Mouse (Mus musculus): ENCODE data around the gene Chd3. TPM values are rescaled to one million over a fixed set of nuclear protein-coding genes. Genes with fewer than 3 reads are reported as not detected.

Chd3 gene
- polyA plus RNA-seq, 1 experiment, result 146 TPM

DNA sequence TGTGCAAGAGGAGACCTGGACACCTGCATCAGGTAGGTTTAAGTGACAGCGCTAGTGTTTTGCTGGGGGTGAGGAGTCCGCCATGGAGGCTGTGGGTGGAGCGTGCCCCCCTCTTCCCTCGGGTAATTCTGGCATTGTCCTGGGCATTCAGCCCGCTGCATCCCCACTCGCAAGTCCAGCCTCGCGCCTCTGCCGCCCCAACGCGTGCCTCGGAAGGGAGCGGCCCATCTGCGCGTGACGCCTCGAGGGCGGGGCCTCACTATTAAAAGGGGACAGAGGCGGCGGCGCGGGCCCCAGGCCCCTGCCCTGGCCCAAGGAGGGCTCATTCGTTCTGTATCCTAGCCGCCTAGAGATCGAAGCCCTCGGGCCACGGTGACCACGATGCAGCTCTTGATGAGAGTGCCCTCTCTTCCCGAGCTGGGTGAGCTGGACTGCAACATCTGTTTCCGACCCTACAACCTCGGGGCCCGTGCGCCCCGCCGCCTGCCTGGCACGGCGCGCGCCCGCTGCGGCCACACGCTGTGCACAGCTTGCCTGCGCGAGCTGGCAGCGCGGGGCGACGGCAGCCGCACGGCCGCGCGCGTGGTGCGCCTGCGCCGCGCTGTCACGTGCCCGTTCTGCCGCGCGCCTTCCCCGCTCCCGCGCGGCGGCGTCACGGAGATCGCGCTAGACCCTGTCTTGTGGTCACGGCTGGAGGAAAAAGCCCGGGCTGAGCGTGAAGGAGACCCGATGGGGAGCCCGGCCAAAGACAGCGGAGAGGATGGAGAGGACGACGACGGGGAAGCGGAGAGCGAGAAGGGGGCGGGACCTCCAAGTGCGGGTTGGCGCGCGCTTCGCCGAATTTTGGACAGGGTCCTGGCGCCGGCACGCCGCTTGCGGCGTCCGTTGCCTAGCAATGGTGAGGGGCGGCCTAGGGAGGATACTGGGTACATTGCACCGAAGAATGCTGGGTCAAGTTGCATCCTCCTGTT lies 28.8 kb downstream of the Chd3 start, which contains the start of gene Rnf227:
TSS of gene Rnf227 (plus strand) at position 301 of the 971 bp plus-strand sequence.
- TF ChIP-seq POLR2A (IDR thresholded peaks at IDR 0.05; ENCODE audit: low read depth, low read length) (no peak), CTCF (IDR thresholded peaks at IDR 0.05; ENCODE audit: extremely low read depth, insufficient read depth, insufficient read length, insufficient replicate concordance) (no peak)
- Histone ChIP-seq H3K27ac (ENCODE audit: insufficient read depth, low read length) (no peak within 1 kb of the TSS), H3K27me3 (ENCODE audit: control insufficient read depth, insufficient read depth, low read length) (no peaks in the 10 kb centered on the region), H3K36me3 (ENCODE audit: control insufficient read depth, insufficient read depth, low read length) (peaks cover 8% of the 10 kb centered on the region), H3K4me1 (ENCODE audit: control insufficient read depth, insufficient read depth, insufficient read length) (peaks cover 11% of the 10 kb centered on the region), H3K4me3 (ENCODE audit: extremely low read depth, insufficient read depth, insufficient read length) (peak within 1 kb of the TSS; percentile 75)
- DNase-seq (ENCODE audit: low read depth in 1 of 2, low spot score in 2 of 2), result peak; percentile 41 to 62
- WGBS, result 4% methylated on average over 99 of the region's 99 CpGs

- no peak overlapping the region for H3K4me3 ChIP-seq (ENCODE audit: extremely low read depth, insufficient read depth, insufficient read length)
- no peak overlapping the region for H3K27ac ChIP-seq (ENCODE audit: insufficient read depth, low read length)
- H3K27me3 ChIP-seq (ENCODE audit: control insufficient read depth, insufficient read depth, low read length), result no peaks in the 10 kb centered on the region
- TF ChIP-seq POLR2A (IDR thresholded peaks at IDR 0.05; ENCODE audit: low read depth, low read length) (no peak), CTCF (IDR thresholded peaks at IDR 0.05; ENCODE audit: extremely low read depth, insufficient read depth, insufficient read length, insufficient replicate concordance) (no peak)
- WGBS, result 92% methylated on average over 4 of the region's 4 CpGs
- H3K4me1 ChIP-seq (ENCODE audit: control insufficient read depth, insufficient read depth, insufficient read length), result peaks cover 2% of the 10 kb centered on the region; the same call in 1 of the 2 replicates
- H3K36me3 ChIP-seq (ENCODE audit: control insufficient read depth, insufficient read depth, low read length), result no peaks in the 10 kb centered on the region
- no peak for DNase-seq (ENCODE audit: low read depth in 1 of 2, low spot score in 2 of 2)
These were observed 34.4 kb downstream of the Chd3 start for GRCm38 (mm10) chr11:69334796-69335195.

DNA sequence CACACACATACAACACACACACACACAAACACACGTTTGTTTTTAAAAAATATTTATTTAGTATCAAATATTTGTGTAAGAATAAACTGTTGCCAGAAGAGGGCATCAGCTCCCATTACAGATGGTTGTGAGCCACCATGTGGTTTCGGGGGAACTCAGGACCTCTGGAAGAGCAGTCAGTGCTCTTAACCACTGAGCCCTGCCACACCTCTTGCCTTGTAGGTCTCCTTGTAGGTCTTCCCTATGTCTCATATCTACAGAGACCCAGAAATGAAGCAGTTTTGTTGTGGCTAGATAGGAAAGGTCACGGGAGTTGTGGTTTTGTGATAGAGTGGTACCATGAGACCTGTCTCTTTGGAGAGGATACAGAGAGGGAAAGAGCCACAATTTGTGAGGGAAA lies 35.3 kb downstream of the Chd3 start:
- Histone ChIP-seq H3K4me1 (ENCODE audit: control insufficient read depth, insufficient read depth, insufficient read length) (peaks cover 2% of the 10 kb centered on the region; the same call in 1 of the 2 replicates), H3K4me3 (ENCODE audit: extremely low read depth, insufficient read depth, insufficient read length) (no peak overlapping the region), H3K27ac (ENCODE audit: insufficient read depth, low read length) (no peak overlapping the region), H3K27me3 (ENCODE audit: control insufficient read depth, insufficient read depth, low read length) (no peaks in the 10 kb centered on the region), H3K36me3 (ENCODE audit: control insufficient read depth, insufficient read depth, low read length) (no peaks in the 10 kb centered on the region)
- no peak for DNase-seq (ENCODE audit: low read depth in 1 of 2, low spot score in 2 of 2)
- no peak for TF ChIP-seq CTCF (IDR thresholded peaks at IDR 0.05; ENCODE audit: extremely low read depth, insufficient read depth, insufficient read length, insufficient replicate concordance)
- 28% methylated on average over 3 of the region's 3 CpGs for whole genome bisulfite sequencing

GRCm38 (mm10) chr11:69332713-69333253 lies 36.4 kb downstream of the Chd3 start:
- 46% methylated on average over 8 of the region's 8 CpGs for WGBS
- Histone ChIP-seq H3K4me3 (ENCODE audit: extremely low read depth, insufficient read depth, insufficient read length) (no peak overlapping the region), H3K4me1 (ENCODE audit: control insufficient read depth, insufficient read depth, insufficient read length) (peaks cover 2% of the 10 kb centered on the region; the same call in 1 of the 2 replicates), H3K36me3 (ENCODE audit: control insufficient read depth, insufficient read depth, low read length) (no peaks in the 10 kb centered on the region), H3K27ac (ENCODE audit: insufficient read depth, low read length) (no peak overlapping the region), H3K27me3 (ENCODE audit: control insufficient read depth, insufficient read depth, low read length) (no peaks in the 10 kb centered on the region; the same call in 1 of the 2 replicates)
- TF ChIP-seq CTCF (IDR thresholded peaks at IDR 0.05; ENCODE audit: extremely low read depth, insufficient read depth, insufficient read length, insufficient replicate concordance) (no peak), POLR2A (IDR thresholded peaks at IDR 0.05; ENCODE audit: low read depth, low read length) (no peak)
- no peak for DNase-seq (ENCODE audit: low read depth in 1 of 2, low spot score in 2 of 2)

DNA sequence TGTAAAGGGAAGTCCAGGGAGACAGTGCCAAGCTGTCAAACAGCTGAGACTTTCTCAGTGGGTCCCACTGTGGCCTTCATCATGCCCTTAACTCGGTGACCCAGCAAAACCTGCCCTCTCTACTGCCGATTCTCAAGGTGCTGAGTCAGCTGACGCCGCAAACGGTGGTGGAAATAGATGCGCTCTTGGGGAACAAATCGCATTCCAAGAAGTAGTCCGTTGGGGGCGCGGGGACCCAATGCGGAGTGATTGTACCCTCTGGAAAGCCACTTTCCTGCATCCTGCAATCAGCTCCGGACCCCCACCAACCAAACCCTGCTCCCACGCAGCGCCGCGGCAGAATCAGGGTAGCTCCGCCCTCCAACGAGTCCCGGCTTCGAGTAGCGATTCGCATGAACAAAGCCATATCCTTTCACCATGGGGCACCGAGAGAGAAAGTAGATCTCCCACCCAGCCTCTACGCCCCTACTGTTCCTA lies 37.2 kb downstream of the Chd3 start:
- H3K4me3 ChIP-seq (ENCODE audit: extremely low read depth, insufficient read depth, insufficient read length), result peak overlapping the region; percentile 75
- no peaks in the 10 kb centered on the region; the same call in 1 of the 2 replicates for H3K27me3 ChIP-seq (ENCODE audit: control insufficient read depth, insufficient read depth, low read length)
- TF ChIP-seq CTCF (IDR thresholded peaks at IDR 0.05; ENCODE audit: extremely low read depth, insufficient read depth, insufficient read length, insufficient replicate concordance) (no peak), POLR2A (IDR thresholded peaks at IDR 0.05; ENCODE audit: low read depth, low read length) (no peak; the same call in 1 of the 2 replicates)
- peak; percentile 36 to 63 for DNase-seq (ENCODE audit: low read depth in 1 of 2, low spot score in 2 of 2)
- 2% methylated on average over 24 of the region's 24 CpGs for WGBS
- H3K36me3 ChIP-seq (ENCODE audit: control insufficient read depth, insufficient read depth, low read length), result no peaks in the 10 kb centered on the region
- peaks cover 2% of the 10 kb centered on the region; the same call in 1 of the 2 replicates for H3K4me1 ChIP-seq (ENCODE audit: control insufficient read depth, insufficient read depth, insufficient read length)
- H3K27ac ChIP-seq (ENCODE audit: insufficient read depth, low read length), result peak overlapping the region; percentile 25; the same call in 1 of the 2 replicates

- H3K4me3 ChIP-seq (ENCODE audit: extremely low read depth, insufficient read depth, insufficient read length), result no peak overlapping the region
- no peak for DNase-seq (ENCODE audit: low read depth in 1 of 2, low spot score in 2 of 2)
- H3K27ac ChIP-seq (ENCODE audit: insufficient read depth, low read length), result no peak overlapping the region
- no peak for TF ChIP-seq CTCF (IDR thresholded peaks at IDR 0.05; ENCODE audit: extremely low read depth, insufficient read depth, insufficient read length, insufficient replicate concordance)
- no peak for TF ChIP-seq POLR2A (IDR thresholded peaks at IDR 0.05; ENCODE audit: low read depth, low read length)
- peaks cover 7% of the 10 kb centered on the region for H3K27me3 ChIP-seq (ENCODE audit: control insufficient read depth, insufficient read depth, low read length)
- H3K4me1 ChIP-seq (ENCODE audit: control insufficient read depth, insufficient read depth, insufficient read length), result peaks cover 7% of the 10 kb centered on the region
- WGBS, result 88% methylated on average over 6 of the region's 6 CpGs
- no peaks in the 10 kb centered on the region for H3K36me3 ChIP-seq (ENCODE audit: control insufficient read depth, insufficient read depth, low read length)
These were observed 38.1 kb downstream of the Chd3 start for GRCm38 (mm10) chr11:69331152-69331551.
